Mouse (Mus musculus): ENCODE data around the gene 2010315B03Rik. TPM values are rescaled to one million over a fixed set of nuclear protein-coding genes. Genes with fewer than 3 reads are reported as not detected.

The 2010315B03Rik gene
- total and polyA plus RNA-seq, 3 experiments: 4.6 to 10.1 (median 6.1) TPM

- Histone ChIP-seq H3K4me3 (replicated peaks in 1 of 3; ENCODE audit: low read depth in 2 of 3, low read length in 2 of 3, poor library complexity in 1 of 3) (no peak overlapping the region), H3K9me3 (replicated peaks; ENCODE audit: low read length) (peaks cover 7% of the 10 kb centered on the region), H3K27me3 (replicated peaks) (no peaks in the 10 kb centered on the region), H3K9ac (ENCODE audit: insufficient read depth, low read depth) (0 out of 2 replicates have a peak overlapping the region, but pooled peaks have one; percentile 21), H3K4me2 (ENCODE audit: insufficient read depth, low read depth, poor library complexity, severe bottlenecking) (peak overlapping the region; percentile 3), H3K36me3 (replicated peaks in 1 of 2; ENCODE audit: control insufficient read depth in 1 of 2, insufficient read depth in 1 of 2, low read length in 1 of 2) (peaks cover 5 to 26% of the 10 kb centered on the region in 2 experiments), H3K79me2 (replicated peaks; ENCODE audit: control insufficient read depth, extremely low read depth, insufficient read depth, poor library complexity, severe bottlenecking) (peaks cover 21% of the 10 kb centered on the region), H3K27ac (ENCODE audit: insufficient read depth, low read depth) (peak overlapping the region; percentile 1; the same call in 1 of the 2 replicates), H3K4me1 (ENCODE audit: control insufficient read depth in 1 of 2, insufficient read depth in 2 of 2) (peaks cover 7 to 42% of the 10 kb centered on the region in 2 experiments; a peak in 3 of 4 replicates)
- TF ChIP-seq MYC (IDR thresholded peaks at IDR 0.05; ENCODE audit: low read depth, low read length) (no peak), NRF1 (IDR thresholded peaks at IDR 0.05; ENCODE audit: low read depth, low read length) (no peak), BHLHE40 (IDR thresholded peaks at IDR 0.05; ENCODE audit: low read depth, low read length) (no peak), ZNF384 (IDR thresholded peaks at IDR 0.05; ENCODE audit: low read depth, low read length) (no peak), UBTF (IDR thresholded peaks at IDR 0.05; ENCODE audit: low read depth, low read length) (0 out of 2 replicates have a peak, but pooled peaks have one; percentile 1), IRF4 (IDR thresholded peaks at IDR 0.05; ENCODE audit: low read depth, low read length) (no peak), SMC3 (IDR thresholded peaks at IDR 0.05; ENCODE audit: low read depth, low read length) (no peak), ZC3H11A (IDR thresholded peaks at IDR 0.05; ENCODE audit: low read depth, low read length) (no peak)
- in situ Hi-C loops (cut with MboI; ENCODE audit: low pct_ligation_motif_present, low pct_unique_long_range_greater_than_20kb, low sequenced_read_pairs): loop anchor here (5.0 kb wide), 1 partner anchor 43 kb away; no protein-coding TSS in a partner anchor
- no peak for DNase-seq (ENCODE audit: extremely low read depth)
- dilution Hi-C loops (cut with MboI; ENCODE audit: extremely low pct_ligation_motif_present, extremely low pct_unique_long_range_greater_than_20kb, low sequenced_read_pairs): no loop called here
Observed at GRCm38 (mm10) chr9:124279300-124279699, 33.2 kb downstream of the 2010315B03Rik start.

- Histone ChIP-seq H3K4me2 (ENCODE audit: insufficient read depth, low read depth, poor library complexity, severe bottlenecking) (no peak overlapping the region), H3K4me3 (replicated peaks in 1 of 3; ENCODE audit: low read depth in 2 of 3, low read length in 2 of 3, poor library complexity in 1 of 3) (no peak overlapping the region), H3K36me3 (replicated peaks in 1 of 2; ENCODE audit: control insufficient read depth in 1 of 2, insufficient read depth in 1 of 2, low read length in 1 of 2) (peaks cover 6 to 46% of the 10 kb centered on the region in 2 experiments), H3K79me2 (replicated peaks; ENCODE audit: control insufficient read depth, extremely low read depth, insufficient read depth, poor library complexity, severe bottlenecking) (peaks cover 14% of the 10 kb centered on the region), H3K4me1 (ENCODE audit: control insufficient read depth in 1 of 2, insufficient read depth in 2 of 2) (peaks cover 7 to 25% of the 10 kb centered on the region in 2 experiments; a peak in 3 of 4 replicates), H3K27me3 (replicated peaks) (no peaks in the 10 kb centered on the region), H3K27ac (ENCODE audit: insufficient read depth, low read depth) (no peak overlapping the region), H3K9ac (ENCODE audit: insufficient read depth, low read depth) (no peak overlapping the region), H3K9me3 (replicated peaks; ENCODE audit: low read length) (peaks cover 19% of the 10 kb centered on the region)
- in situ Hi-C loops (cut with MboI; ENCODE audit: low pct_ligation_motif_present, low pct_unique_long_range_greater_than_20kb, low sequenced_read_pairs): loop anchor here (5.0 kb wide), 1 partner anchor 47 kb away; no protein-coding TSS in a partner anchor
- DNase-seq (ENCODE audit: extremely low read depth): no peak
- dilution Hi-C loops (cut with MboI; ENCODE audit: extremely low pct_ligation_motif_present, extremely low pct_unique_long_range_greater_than_20kb, low sequenced_read_pairs): no loop called here
- TF ChIP-seq ZKSCAN1 (IDR thresholded peaks at IDR 0.05; ENCODE audit: borderline replicate concordance, low read depth, low read length) (no peak), MXI1 (IDR thresholded peaks at IDR 0.05; ENCODE audit: low read depth, low read length) (no peak), MAX (IDR thresholded peaks at IDR 0.05; ENCODE audit: low read length) (no peak), UBTF (IDR thresholded peaks at IDR 0.05; ENCODE audit: low read depth, low read length) (no peak), TCF12 (IDR thresholded peaks at IDR 0.05; ENCODE audit: low read depth, low read length) (no peak), SIN3A (IDR thresholded peaks at IDR 0.05; ENCODE audit: low read length) (no peak), ETS1 (conservative IDR thresholded peaks at IDR 0.05; ENCODE audit: low read depth, low read length) (no peak), CHD1 (IDR thresholded peaks at IDR 0.05; ENCODE audit: low read depth, low read length) (no peak), MAFK (IDR thresholded peaks at IDR 0.05; ENCODE audit: insufficient replicate concordance, low read length) (no peak), RAD21 (IDR thresholded peaks at IDR 0.05; ENCODE audit: low read depth, low read length) (no peak), CHD2 (IDR thresholded peaks at IDR 0.05; ENCODE audit: low read length) (no peak), USF1 (IDR thresholded peaks at IDR 0.05; ENCODE audit: low read depth, low read length) (no peak), JUND (conservative IDR thresholded peaks at IDR 0.05; ENCODE audit: low read depth, low read length) (no peak), USF2 (conservative IDR thresholded peaks at IDR 0.05; ENCODE audit: low read depth, low read length) (no peak), NRF1 (IDR thresholded peaks at IDR 0.05; ENCODE audit: low read depth, low read length) (no peak), ELF1 (IDR thresholded peaks at IDR 0.05; ENCODE audit: low read depth, low read length) (no peak), BHLHE40 (IDR thresholded peaks at IDR 0.05; ENCODE audit: low read depth, low read length) (no peak), NELFE (IDR thresholded peaks at IDR 0.05; ENCODE audit: low read depth, low read length) (no peak), ZMIZ1 (IDR thresholded peaks at IDR 0.05; ENCODE audit: low read depth, low read length) (no peak), SMC3 (IDR thresholded peaks at IDR 0.05; ENCODE audit: low read depth, low read length) (no peak)
Observed at GRCm38 (mm10) chr9:124275064-124275463, 37.4 kb downstream of the 2010315B03Rik start.

Measured in CH12.LX (cell line).